In genomic region chr8:3493845-3494208, GRCm38 (mm10) we compare ENCODE assay signal across 8 mouse cellular contexts. TPM values are rescaled to one million over a fixed set of nuclear protein-coding genes. Genes with fewer than 3 reads are reported as not detected.
DNase-seq lines count a peak whose midpoint lies in the region; ATAC-seq and TF ChIP-seq lines count a peak whose summit lies in the region.

No protein-coding gene starts in this region.

- H3K9me3 ChIP-seq in neural tube, embryonic 11.5 days (ENCODE audit: control insufficient read depth, low read length): peaks cover 5% of the 10 kb centered on the region; the same call in 1 of the 2 replicates
- no peaks in the 10 kb centered on the region for H3K9me3 ChIP-seq in limb, embryonic 15.5 days

- H3K36me3 ChIP-seq in neural tube, embryonic 11.5 days (ENCODE audit: control insufficient read depth, insufficient read depth, low read length): peaks cover 19% of the 10 kb centered on the region
- H3K36me3 ChIP-seq in limb, embryonic 15.5 days: peaks cover 34% of the 10 kb centered on the region

- TF ChIP-seq POLR2A in cerebellum, adult 2 months (IDR thresholded peaks at IDR 0.05; ENCODE audit: borderline replicate concordance, insufficient read depth, low read length): no peak

- H3K9ac ChIP-seq in neural tube, embryonic 11.5 days (ENCODE audit: low read length): peak overlapping the region; percentile 81
- H3K9ac ChIP-seq in limb, embryonic 15.5 days: peak overlapping the region; percentile 98

- peak overlapping the region; percentile 61 for H3K4me2 ChIP-seq in neural tube, embryonic 11.5 days (ENCODE audit: low read depth)
- H3K4me2 ChIP-seq in limb, embryonic 15.5 days: peak overlapping the region; percentile 51

- peak overlapping the region; percentile 97 for H3K4me3 ChIP-seq in cerebellum, adult 2 months (replicated peaks; ENCODE audit: insufficient read depth, low read depth, low read length)
- peak overlapping the region; percentile 61 for H3K4me3 ChIP-seq in neural tube, embryonic 11.5 days (ENCODE audit: low read depth, low read length)
- peak overlapping the region; percentile 88 for H3K4me3 ChIP-seq in limb, embryonic 15.5 days

- intact Hi-C loops in gastrocnemius, postnatal 36 days (cut with DNase I): no loop called here

- peak overlapping the region; percentile 84 for H3K27ac ChIP-seq in cerebellum, adult 2 months (ENCODE audit: insufficient read depth, low read length)
- no peak overlapping the region for H3K27ac ChIP-seq in neural tube, embryonic 11.5 days (ENCODE audit: low read depth, low read length)
- H3K27ac ChIP-seq in limb, embryonic 15.5 days: peak overlapping the region; percentile 94

- no peak for ATAC-seq in neural tube, embryonic 11.5 days (ENCODE audit: insufficient read depth, low FRiP score, low TSS enrichment)
- ATAC-seq in limb, embryonic 15.5 days (ENCODE audit: insufficient number of reproducible peaks, low FRiP score, low TSS enrichment, low read depth): no peak
- ATAC-seq in activated CD4-positive, CD25-positive, alpha-beta regulatory T cell, adult 4 months: no peak

- no peak for TF ChIP-seq CTCF in cerebellum, adult 2 months (IDR thresholded peaks at IDR 0.05; ENCODE audit: borderline replicate concordance, insufficient read depth, low read depth, low read length)

- peaks cover 4% of the 10 kb centered on the region for H3K4me1 ChIP-seq in cerebellum, adult 2 months (ENCODE audit: control insufficient read depth, insufficient read depth, low read length)
- no peaks in the 10 kb centered on the region for H3K4me1 ChIP-seq in neural tube, embryonic 11.5 days (ENCODE audit: control insufficient read depth, insufficient read depth, low read length)
- H3K4me1 ChIP-seq in limb, embryonic 15.5 days: peaks cover 13% of the 10 kb centered on the region; the same call in 1 of the 2 replicates

- 30% methylated on average over 6 of the region's 6 CpGs for WGBS in cerebellum, adult 2 months
- WGBS in neural tube, embryonic 11.5 days: 53% methylated on average over 6 of the region's 6 CpGs
- 32% methylated on average over 6 of the region's 6 CpGs for WGBS in limb, embryonic 15.5 days

- no peak for DNase-seq in cerebellum, adult 2 months
- DNase-seq in cerebellum, adult 11 months: no peak
- DNase-seq in neural tube, embryonic 11.5 days (ENCODE audit: low spot score): no peak
- no peak for DNase-seq in neural tube, embryonic 10.5 days (ENCODE audit: extremely low spot score, low spot score)
- DNase-seq in yolk sac, embryonic 10.5 days (ENCODE audit: low spot score): no peak
- DNase-seq in gastrocnemius, postnatal 36 days: no peak

- no peaks in the 10 kb centered on the region for H3K27me3 ChIP-seq in cerebellum, adult 2 months (ENCODE audit: control insufficient read depth, insufficient read depth, low read length)
- H3K27me3 ChIP-seq in neural tube, embryonic 11.5 days (ENCODE audit: control insufficient read depth, insufficient read depth, low read length): no peaks in the 10 kb centered on the region
- no peaks in the 10 kb centered on the region for H3K27me3 ChIP-seq in limb, embryonic 15.5 days

RNA-seq across cellular contexts. Expression of gene Zfp358, which starts 0.9 kb away (rescaled TPM):
- 47.2 and 49.6 TPM in 2 replicates for polyA plus RNA-seq in cerebellum, adult 2 months (2012; rRNA removed)
- 29.9 and 36.8 TPM in 2 replicates for polyA plus RNA-seq in neural tube, embryonic 11.5 days (2014; fragmentation: Nextera tagmentation; extraction: Ambion mirVana)
- polyA plus RNA-seq in limb, embryonic 15.5 days (2015; fragmentation: Nextera tagmentation; extraction: Ambion mirVana): 43.7 and 45.9 TPM in 2 replicates
- polyA plus RNA-seq in activated CD4-positive, CD25-positive, alpha-beta regulatory T cell, adult 4 months (2017; shearing (Covaris generic)): 1 to 10 TPM in 1 of 2 experiments, under 1 TPM in 1; 0.97 to 1.0 TPM
- total RNA-seq in gastrocnemius, postnatal 36 days (2021): 10 to 100 TPM; 28.8 to 29.1 TPM

RNA-seq across cellular contexts. Expression of gene Mcoln1, which starts 6.4 kb away (rescaled TPM):
- polyA plus RNA-seq in cerebellum, adult 2 months (2012; rRNA removed): 295 and 322 TPM in 2 replicates
- polyA plus RNA-seq in neural tube, embryonic 11.5 days (2014; fragmentation: Nextera tagmentation; extraction: Ambion mirVana): 50.3 and 56.0 TPM in 2 replicates
- 50.8 and 53.3 TPM in 2 replicates for polyA plus RNA-seq in limb, embryonic 15.5 days (2015; fragmentation: Nextera tagmentation; extraction: Ambion mirVana)
- polyA plus RNA-seq in activated CD4-positive, CD25-positive, alpha-beta regulatory T cell, adult 4 months (2017; shearing (Covaris generic)): 10 to 100 TPM; 17.0 to 19.1 TPM
- 10 to 100 TPM; 21.3 to 23.0 TPM for total RNA-seq in gastrocnemius, postnatal 36 days (2021)

RNA-seq across cellular contexts. Expression of gene Pnpla6, which starts 21.4 kb away (rescaled TPM):
- 80.0 and 83.9 TPM in 2 replicates for polyA plus RNA-seq in cerebellum, adult 2 months (2012; rRNA removed)
- 17.9 and 20.7 TPM in 2 replicates for polyA plus RNA-seq in neural tube, embryonic 11.5 days (2014; fragmentation: Nextera tagmentation; extraction: Ambion mirVana)
- 21.8 and 23.5 TPM in 2 replicates for polyA plus RNA-seq in limb, embryonic 15.5 days (2015; fragmentation: Nextera tagmentation; extraction: Ambion mirVana)
- 10 to 100 TPM; 18.8 to 24.8 TPM for polyA plus RNA-seq in activated CD4-positive, CD25-positive, alpha-beta regulatory T cell, adult 4 months (2017; shearing (Covaris generic))
- 10 to 100 TPM in 1 of 2 experiments, 1 to 10 TPM in 1; 8.4 to 10.4 TPM for total RNA-seq in gastrocnemius, postnatal 36 days (2021)

RNA-seq across cellular contexts. Expression of gene Tex45, which starts 23.2 kb away (rescaled TPM):
- 0.08 and 0.26 TPM in 2 replicates for polyA plus RNA-seq in cerebellum, adult 2 months (2012; rRNA removed)
- polyA plus RNA-seq in neural tube, embryonic 11.5 days (2014; fragmentation: Nextera tagmentation; extraction: Ambion mirVana): 0.20 TPM in 1 of 2 replicates, not detected in the other
- not detected in 2 replicates for polyA plus RNA-seq in limb, embryonic 15.5 days (2015; fragmentation: Nextera tagmentation; extraction: Ambion mirVana)
- not detected for polyA plus RNA-seq in activated CD4-positive, CD25-positive, alpha-beta regulatory T cell, adult 4 months (2017; shearing (Covaris generic))
- under 1 TPM in 1 of 2 experiments, not detected in 1; 0.15 TPM for total RNA-seq in gastrocnemius, postnatal 36 days (2021)

RNA-seq across cellular contexts. Expression of gene Pex11g, which starts 26.3 kb away (rescaled TPM):
- 1.2 and 1.5 TPM in 2 replicates for polyA plus RNA-seq in cerebellum, adult 2 months (2012; rRNA removed)
- 2.9 TPM in 2 replicates for polyA plus RNA-seq in neural tube, embryonic 11.5 days (2014; fragmentation: Nextera tagmentation; extraction: Ambion mirVana)
- polyA plus RNA-seq in limb, embryonic 15.5 days (2015; fragmentation: Nextera tagmentation; extraction: Ambion mirVana): 5.6 and 6.2 TPM in 2 replicates
- 10 to 100 TPM; 10.9 to 15.4 TPM for polyA plus RNA-seq in activated CD4-positive, CD25-positive, alpha-beta regulatory T cell, adult 4 months (2017; shearing (Covaris generic))
- 1 to 10 TPM; 2.4 to 3.5 TPM for total RNA-seq in gastrocnemius, postnatal 36 days (2021)

Comparison
In these comparisons a context has a peak if more than half of its experiments do, and no peak if none do; other contexts are left out.
1. RNA of gene Zfp358, which starts 0.9 kb away (polyA plus RNA-seq): 47.2 to 49.6 TPM in cerebellum, adult 2 months, 43.7 to 45.9 TPM in limb, embryonic 15.5 days and 29.9 to 36.8 TPM in neural tube, embryonic 11.5 days; 0.97 to 1.0 TPM in activated CD4-positive, CD25-positive, alpha-beta regulatory T cell, adult 4 months; every median in the first group is over 10 times any median in the second.
2. Peak in every context shown above with its lines, with median percentiles within 50 percentile points of each other: H3K4me3 ChIP-seq.